Mouse (Mus musculus) heart, embryonic 14.5 days (tissue): Measurements from ENCODE around the gene Zbtb16. TPM values are rescaled to one million over a fixed set of nuclear protein-coding genes. Genes with fewer than 3 reads are reported as not detected.

Source experiments
- ATAC-seq: fragments of 200-750 bp; cut with Nextera tagmentation; 2 replicates; pipeline ENCODE4 v1.8.0; 2017; ENCODE audit warnings: low read depth, moderate TSS enrichment; ENCODE audit not compliant: insufficient number of reproducible peaks, insufficient read depth, low FRiP score
- H3K27ac ChIP-seq, 2 experiments: fragments of 200-500 bp in 1 of 2; fragments of 300-500 bp in 1 of 2; sonication (generic) in 1 of 2; replicated peaks in 1 of 2; 2 replicates each; pipeline ENCODE4 v1.5.1; 2012 to 2014; ENCODE audit warnings: low read depth in 2 of 2, low read length in 2 of 2, control low read depth in 1 of 2, mild to moderate bottlenecking in 1 of 2, mixed read lengths in 1 of 2; ENCODE audit not compliant: control insufficient read depth in 1 of 2, insufficient read depth in 1 of 2
- H3K27me3 ChIP-seq: fragments of 300-500 bp; sonication (generic); 2 replicates; pipeline ENCODE4 v1.6.1; 2014; ENCODE audit warnings: mild to moderate bottlenecking, low read length, control low read depth; ENCODE audit not compliant: control insufficient read depth, insufficient read depth
- H3K36me3 ChIP-seq: fragments of 300-500 bp; sonication (generic); 2 replicates; pipeline ENCODE4 v1.6.1; 2014; ENCODE audit warnings: mild to moderate bottlenecking, control low read depth, low read length, mixed read lengths; ENCODE audit not compliant: control insufficient read depth, insufficient read depth
- H3K4me1 ChIP-seq, 2 experiments: fragments of 200-500 bp in 1 of 2; fragments of 300-500 bp in 1 of 2; sonication (generic) in 1 of 2; 2 replicates each; pipeline ENCODE4 v1.6.1; 2012 to 2014; ENCODE audit warnings: low read length in 2 of 2, control low read depth in 1 of 2, mixed read lengths in 1 of 2; ENCODE audit not compliant: control insufficient read depth in 2 of 2, insufficient read depth in 2 of 2
- H3K4me2 ChIP-seq: fragments of 300-500 bp; sonication (generic); 2 replicates; pipeline ENCODE4 v1.6.1; 2014; ENCODE audit warnings: mild to moderate bottlenecking, low read length
- H3K4me3 ChIP-seq, 2 experiments: fragments of 200-500 bp in 1 of 2; fragments of 300-500 bp in 1 of 2; sonication (generic) in 1 of 2; 2 replicates each; pipeline ENCODE4 v1.5.1; 2012 to 2014; ENCODE audit warnings: low read length in 2 of 2, mild to moderate bottlenecking in 2 of 2, control low read depth in 1 of 2, low read depth in 1 of 2, moderate library complexity in 1 of 2; ENCODE audit not compliant: control insufficient read depth in 1 of 2, insufficient read depth in 1 of 2
- H3K9ac ChIP-seq: fragments of 300-500 bp; sonication (generic); 2 replicates; pipeline ENCODE4 v1.6.1; 2014; ENCODE audit warnings: mild to moderate bottlenecking, low read length
- H3K9me3 ChIP-seq: fragments of 300-500 bp; sonication (generic); 2 replicates; pipeline ENCODE4 v1.6.1; 2016; ENCODE audit warnings: low read length, control low read depth; ENCODE audit not compliant: control insufficient read depth
- WGBS: fragments of 180-500 bp; shearing (Covaris S2); extraction: QIAGEN DNeasy Blood & Tissue Kit; methylation state at CpG from one replicate; pipeline ENCODE4 v1.1.7; 2014; 5-methylcytosine and 5-hydroxymethylcytosine counted together
- polyA plus RNA-seq: library from polyadenylated mRNA; unstranded; fragments of >200 nt; fragmentation: Nextera tagmentation; extraction: Ambion mirVana; gene quantifications from 2 replicates; pipeline ENCODE4 v1.2.1, GENCODE M21; 2014

Zbtb16 gene
- polyA plus RNA-seq, 1 experiment from 2014 or later = 2.1 TPM

- peak; percentile 40; the same call in 1 of the 2 replicates for ATAC-seq
- Histone ChIP-seq H3K27me3 (no peaks in the 10 kb centered on the region), H3K4me3 (no peak overlapping the region; a peak in 1 of 4 replicates), H3K4me2 (peak overlapping the region; percentile 48), H3K9ac (peak overlapping the region; percentile 52), H3K36me3 (no peaks in the 10 kb centered on the region), H3K27ac (peak overlapping the region; percentile 37 to 43; a peak in 3 of 4 replicates), H3K9me3 (no peaks in the 10 kb centered on the region), H3K4me1 (peaks cover 35 to 42% of the 10 kb centered on the region in 2 experiments)
- WGBS = 31% methylated on average over 13 of the region's 13 CpGs
Measured at GRCm38 (mm10) chr9:48737210-48737850, 98.7 kb downstream of the Zbtb16 start.

GRCm38 (mm10) chr9:48736361-48737209 is 99.4 kb downstream of the Zbtb16 start:
- peak overlapping the region; percentile 48 for H3K4me2 ChIP-seq
- no peaks in the 10 kb centered on the region for H3K27me3 ChIP-seq
- WGBS = 63% methylated on average over 10 of the region's 10 CpGs
- ATAC-seq = no peak
- H3K36me3 ChIP-seq = no peaks in the 10 kb centered on the region
- H3K9me3 ChIP-seq = no peaks in the 10 kb centered on the region
- peak overlapping the region; percentile 52 for H3K9ac ChIP-seq
- H3K4me3 ChIP-seq = no peak overlapping the region
- peak overlapping the region in 1 of 2 experiments; percentile 37; a peak in 2 of 4 replicates for H3K27ac ChIP-seq
- H3K4me1 ChIP-seq = peaks cover 31 to 42% of the 10 kb centered on the region in 2 experiments

GRCm38 (mm10) chr9:48735466-48736312 is 100.3 kb downstream of the Zbtb16 start:
- 66% methylated on average over 12 of the region's 12 CpGs for WGBS
- Histone ChIP-seq H3K9me3 (no peaks in the 10 kb centered on the region), H3K4me1 (peaks cover 27 to 39% of the 10 kb centered on the region in 2 experiments), H3K27me3 (no peaks in the 10 kb centered on the region), H3K27ac (no peak overlapping the region), H3K4me2 (no peak overlapping the region), H3K9ac (no peak overlapping the region), H3K4me3 (no peak overlapping the region), H3K36me3 (no peaks in the 10 kb centered on the region)
- ATAC-seq = no peak

GRCm38 (mm10) chr9:48734725-48735465 is 101.1 kb downstream of the Zbtb16 start:
- Histone ChIP-seq H3K36me3 (no peaks in the 10 kb centered on the region), H3K27me3 (no peaks in the 10 kb centered on the region), H3K9me3 (no peaks in the 10 kb centered on the region), H3K4me3 (no peak overlapping the region), H3K9ac (no peak overlapping the region), H3K27ac (no peak overlapping the region), H3K4me2 (no peak overlapping the region), H3K4me1 (peaks cover 25 to 35% of the 10 kb centered on the region in 2 experiments)
- ATAC-seq = no peak
- WGBS = 83% methylated on average over 12 of the region's 12 CpGs

GRCm38 (mm10) chr9:48733817-48734544 is 102.0 kb downstream of the Zbtb16 start:
- H3K4me3 ChIP-seq = no peak overlapping the region
- no peaks in the 10 kb centered on the region for H3K9me3 ChIP-seq
- peaks cover 30 to 42% of the 10 kb centered on the region in 2 experiments for H3K4me1 ChIP-seq
- peak overlapping the region; percentile 38 for H3K4me2 ChIP-seq
- ATAC-seq = no peak
- no peaks in the 10 kb centered on the region for H3K27me3 ChIP-seq
- H3K36me3 ChIP-seq = no peaks in the 10 kb centered on the region
- peak overlapping the region; percentile 14; the same call in 1 of the 2 replicates for H3K9ac ChIP-seq
- H3K27ac ChIP-seq = peak overlapping the region in 1 of 2 experiments; percentile 2; a peak in 1 of 4 replicates
- WGBS = 44% methylated on average over 13 of the region's 13 CpGs

- Histone ChIP-seq H3K9ac (peak overlapping the region; percentile 14; the same call in 1 of the 2 replicates), H3K4me3 (no peak overlapping the region), H3K9me3 (no peaks in the 10 kb centered on the region), H3K4me2 (no peak overlapping the region), H3K27ac (no peak overlapping the region), H3K36me3 (no peaks in the 10 kb centered on the region), H3K4me1 (peaks cover 37 to 50% of the 10 kb centered on the region in 2 experiments), H3K27me3 (no peaks in the 10 kb centered on the region)
- WGBS = 75% methylated on average over 6 of the region's 6 CpGs
- ATAC-seq = no peak
Measured at GRCm38 (mm10) chr9:48733083-48733482, 102.9 kb downstream of the Zbtb16 start.
